Mouse (Mus musculus): ENCODE measurements around the gene Acvr1. TPM values are rescaled to one million over a fixed set of nuclear protein-coding genes. Genes with fewer than 3 reads are reported as not detected.

Acvr1 gene
- polyA plus RNA-seq, 1 experiment from 2014 or later, result 4.6 TPM

DNA sequence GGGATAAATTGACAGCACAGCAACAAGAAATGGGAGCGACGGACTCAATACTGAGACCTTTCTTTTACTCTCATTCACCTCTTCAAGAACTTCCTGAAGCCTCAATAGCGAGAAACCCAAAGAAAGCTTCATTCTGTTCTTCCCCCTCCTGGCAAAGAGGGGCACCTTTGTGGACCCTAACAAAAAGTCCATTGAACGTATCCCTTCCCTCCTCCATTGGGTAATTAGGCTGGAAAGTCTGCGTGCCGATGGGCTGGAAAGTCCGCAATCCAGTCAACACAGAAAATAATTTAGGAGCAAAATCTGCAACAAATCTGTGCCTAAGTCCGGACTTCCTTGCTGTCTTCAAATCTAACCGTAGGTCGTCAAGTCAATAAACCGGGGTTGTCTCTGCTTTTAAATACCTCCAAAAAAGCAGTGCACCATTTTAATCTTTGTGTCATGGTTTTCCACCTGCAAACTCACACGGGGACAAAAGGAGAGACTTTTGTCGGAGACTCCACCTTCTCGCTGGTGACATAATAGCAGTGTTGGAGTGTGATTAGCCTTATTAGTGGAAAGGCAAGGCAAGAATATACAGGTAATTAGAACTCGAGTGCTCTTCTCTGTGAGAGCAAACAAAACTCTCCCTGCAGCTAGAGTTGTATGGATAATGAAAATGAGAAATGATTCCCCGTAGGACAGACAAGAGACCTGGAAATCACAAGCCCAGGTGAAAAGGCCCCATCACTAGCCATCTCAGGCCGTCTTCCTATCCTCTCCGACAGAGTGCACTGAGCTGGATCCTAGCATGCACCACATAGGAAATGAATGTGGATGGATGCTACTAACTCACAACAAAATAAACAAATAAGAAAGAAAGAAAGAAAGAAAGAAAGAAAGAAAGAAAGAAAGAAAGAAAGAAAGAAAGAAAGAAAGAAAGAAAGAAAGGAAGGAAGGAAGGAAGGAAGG is 73.0 kb downstream of the Acvr1 start:
- Histone ChIP-seq H3K4me2 (ENCODE audit: low read depth, low read length) (no peak overlapping the region), H3K4me1 (ENCODE audit: control insufficient read depth, insufficient read depth, low read length) (peaks cover 4% of the 10 kb centered on the region; the same call in 1 of the 2 replicates), H3K36me3 (ENCODE audit: control insufficient read depth, insufficient read depth, low read length) (no peaks in the 10 kb centered on the region), H3K27ac (ENCODE audit: low read length) (no peak overlapping the region), H3K27me3 (replicated peaks; ENCODE audit: control insufficient read depth, insufficient read depth, low read length) (no peaks in the 10 kb centered on the region), H3K9ac (ENCODE audit: low read depth, low read length) (no peak overlapping the region), H3K4me3 (ENCODE audit: low read length) (no peak overlapping the region), H3K9me3 (ENCODE audit: control insufficient read depth, low read length) (no peaks in the 10 kb centered on the region)
- 83% methylated on average over 18 of the region's 18 CpGs for WGBS
- ATAC-seq, result no peak

DNA sequence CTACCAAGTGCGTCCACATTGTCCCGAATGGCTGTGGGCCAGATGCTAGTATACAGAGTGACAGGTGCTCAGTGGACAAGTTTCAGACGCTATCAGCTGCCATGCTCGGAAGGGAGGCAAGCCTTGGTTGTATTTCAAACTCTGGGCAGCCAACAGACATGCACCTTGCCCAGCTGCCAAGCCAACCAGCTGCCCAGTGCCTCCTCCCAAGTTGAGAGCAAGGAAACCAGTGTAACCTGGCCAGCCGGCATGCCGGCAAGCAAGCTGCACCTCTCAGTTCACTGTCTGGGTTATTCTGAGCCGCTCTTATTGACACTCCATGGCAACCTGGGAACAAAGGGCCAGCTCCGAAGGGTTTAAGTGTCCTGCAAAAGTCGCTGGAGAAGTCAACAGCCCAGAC is 77.7 kb downstream of the Acvr1 start:
- Histone ChIP-seq H3K36me3 (ENCODE audit: control insufficient read depth, insufficient read depth, low read length) (no peaks in the 10 kb centered on the region), H3K4me3 (ENCODE audit: low read length) (no peak overlapping the region), H3K9ac (ENCODE audit: low read depth, low read length) (no peak overlapping the region), H3K4me1 (ENCODE audit: control insufficient read depth, insufficient read depth, low read length) (peaks cover 24% of the 10 kb centered on the region), H3K27ac (ENCODE audit: low read length) (no peak overlapping the region), H3K4me2 (ENCODE audit: low read depth, low read length) (no peak overlapping the region), H3K9me3 (ENCODE audit: control insufficient read depth, low read length) (no peaks in the 10 kb centered on the region), H3K27me3 (replicated peaks; ENCODE audit: control insufficient read depth, insufficient read depth, low read length) (no peaks in the 10 kb centered on the region)
- 83% methylated on average over 9 of the region's 9 CpGs for WGBS
- ATAC-seq, result no peak

DNA sequence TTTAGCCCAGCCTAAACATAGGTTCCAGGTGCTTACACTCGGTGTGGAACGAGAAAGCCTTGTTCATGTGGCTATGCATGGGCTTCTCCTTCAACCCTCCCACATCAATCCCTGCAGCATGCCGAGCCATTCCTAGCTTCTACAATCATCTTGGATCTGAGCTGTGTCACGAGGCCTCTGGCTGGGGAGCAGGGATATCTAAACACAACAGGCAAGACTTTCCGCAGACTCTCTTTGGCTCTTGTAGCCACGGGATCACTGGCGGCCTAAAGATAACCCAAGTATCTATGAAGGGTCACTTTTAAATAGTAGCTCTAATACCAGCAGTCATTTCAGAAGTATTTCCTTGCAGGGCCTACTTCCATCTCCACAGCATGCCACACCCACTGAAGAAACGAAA is 78.6 kb downstream of the Acvr1 start:
- no peaks in the 10 kb centered on the region for H3K36me3 ChIP-seq (ENCODE audit: control insufficient read depth, insufficient read depth, low read length)
- H3K4me1 ChIP-seq (ENCODE audit: control insufficient read depth, insufficient read depth, low read length), result peaks cover 28% of the 10 kb centered on the region
- no peak overlapping the region for H3K27ac ChIP-seq (ENCODE audit: low read length)
- H3K4me2 ChIP-seq (ENCODE audit: low read depth, low read length), result no peak overlapping the region
- no peak overlapping the region for H3K9ac ChIP-seq (ENCODE audit: low read depth, low read length)
- H3K27me3 ChIP-seq (replicated peaks; ENCODE audit: control insufficient read depth, insufficient read depth, low read length), result no peaks in the 10 kb centered on the region
- WGBS, result 78% methylated on average over 8 of the region's 8 CpGs
- H3K4me3 ChIP-seq (ENCODE audit: low read length), result no peak overlapping the region
- no peak for ATAC-seq
- no peaks in the 10 kb centered on the region for H3K9me3 ChIP-seq (ENCODE audit: control insufficient read depth, low read length)

DNA sequence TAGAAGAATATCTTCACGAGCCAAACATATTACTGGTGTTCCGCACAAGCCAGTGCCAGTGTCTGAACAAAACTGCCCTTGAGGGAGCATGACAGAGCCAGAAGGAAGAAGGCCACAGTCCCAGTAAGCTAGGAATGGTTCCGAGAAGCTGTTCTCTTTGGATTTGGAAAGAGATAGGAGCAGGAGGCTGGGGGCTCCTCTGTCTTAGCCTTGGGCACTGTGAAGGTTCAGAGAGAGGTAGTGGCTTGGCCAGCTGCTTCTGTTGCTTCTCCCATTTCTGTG is 79.7 kb downstream of the Acvr1 start:
- no peak for ATAC-seq
- peaks cover 28% of the 10 kb centered on the region for H3K4me1 ChIP-seq (ENCODE audit: control insufficient read depth, insufficient read depth, low read length)
- H3K36me3 ChIP-seq (ENCODE audit: control insufficient read depth, insufficient read depth, low read length), result no peaks in the 10 kb centered on the region
- no peak overlapping the region for H3K9ac ChIP-seq (ENCODE audit: low read depth, low read length)
- 72% methylated on average over 3 of the region's 3 CpGs for WGBS
- H3K27me3 ChIP-seq (replicated peaks; ENCODE audit: control insufficient read depth, insufficient read depth, low read length), result no peaks in the 10 kb centered on the region
- H3K4me3 ChIP-seq (ENCODE audit: low read length), result no peak overlapping the region
- no peak overlapping the region for H3K27ac ChIP-seq (ENCODE audit: low read length)
- no peaks in the 10 kb centered on the region for H3K9me3 ChIP-seq (ENCODE audit: control insufficient read depth, low read length)
- H3K4me2 ChIP-seq (ENCODE audit: low read depth, low read length), result no peak overlapping the region

DNA sequence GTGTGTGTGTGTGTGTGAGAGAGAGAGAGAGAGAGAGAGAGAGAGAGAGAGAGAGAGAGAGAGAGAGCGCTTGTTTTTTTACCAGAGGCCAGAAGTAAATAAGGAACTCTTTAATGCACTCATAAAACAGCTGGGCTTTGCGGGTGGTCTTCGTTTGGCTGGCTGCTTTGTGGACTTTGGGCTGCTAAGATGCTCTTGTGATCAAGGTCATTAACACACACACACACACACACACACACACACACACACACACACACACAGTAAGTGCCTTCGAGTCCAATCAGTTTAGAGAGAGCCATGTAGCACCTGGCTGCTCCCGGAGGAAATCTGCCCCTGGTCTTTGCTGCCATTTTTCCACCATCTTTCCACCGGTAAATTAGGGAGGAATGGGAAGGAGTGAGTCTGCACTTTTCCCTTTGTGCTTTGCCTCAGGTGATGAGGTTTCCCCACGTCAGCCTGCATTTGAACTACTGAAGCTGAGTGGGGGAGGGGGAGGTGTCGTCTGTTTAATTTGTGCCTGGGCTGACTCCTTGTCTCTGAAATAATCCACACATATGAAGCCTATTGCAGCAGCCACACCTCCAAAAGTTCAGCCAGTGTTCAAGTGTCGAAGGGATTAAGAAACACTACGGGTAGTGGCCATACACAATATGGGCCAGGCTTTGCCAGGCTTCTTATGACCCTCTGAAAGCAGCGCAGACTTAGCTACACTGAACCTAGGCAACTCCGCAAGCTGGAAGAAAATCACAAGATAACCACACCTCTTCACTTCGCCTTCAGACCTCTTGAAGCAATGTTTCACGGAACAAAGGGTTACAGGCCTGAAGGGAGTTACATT is 80.3 kb downstream of the Acvr1 start:
- no peak for ATAC-seq
- 61% methylated on average over 14 of the region's 14 CpGs for WGBS
- Histone ChIP-seq H3K9me3 (ENCODE audit: control insufficient read depth, low read length) (no peaks in the 10 kb centered on the region), H3K4me3 (ENCODE audit: low read length) (no peak overlapping the region), H3K27ac (ENCODE audit: low read length) (no peak overlapping the region), H3K4me1 (ENCODE audit: control insufficient read depth, insufficient read depth, low read length) (peaks cover 28% of the 10 kb centered on the region), H3K27me3 (replicated peaks; ENCODE audit: control insufficient read depth, insufficient read depth, low read length) (no peaks in the 10 kb centered on the region), H3K36me3 (ENCODE audit: control insufficient read depth, insufficient read depth, low read length) (no peaks in the 10 kb centered on the region), H3K4me2 (ENCODE audit: low read depth, low read length) (no peak overlapping the region), H3K9ac (ENCODE audit: low read depth, low read length) (no peak overlapping the region)

DNA sequence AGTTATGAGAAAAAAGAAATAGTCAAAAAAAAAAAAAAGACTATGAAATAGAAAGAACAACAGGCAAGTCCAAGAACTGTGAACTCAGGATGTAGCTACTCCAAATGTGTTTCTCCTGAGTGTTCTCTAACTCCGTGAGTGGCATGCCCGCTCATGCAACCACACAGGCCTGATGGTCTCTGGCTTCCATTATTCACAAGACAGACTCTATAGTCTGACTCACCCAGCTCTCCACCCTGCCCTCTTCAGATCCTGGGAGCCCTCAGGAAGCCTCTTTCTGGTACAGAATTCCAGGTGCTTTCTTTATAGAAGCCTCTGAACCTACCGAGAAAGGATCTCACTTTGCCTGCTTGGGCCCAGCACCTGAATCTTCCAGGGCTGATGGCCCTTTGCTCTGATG is 81.3 kb downstream of the Acvr1 start:
- H3K27me3 ChIP-seq (replicated peaks; ENCODE audit: control insufficient read depth, insufficient read depth, low read length), result no peaks in the 10 kb centered on the region
- 75% methylated on average over 3 of the region's 3 CpGs for WGBS
- H3K9ac ChIP-seq (ENCODE audit: low read depth, low read length), result no peak overlapping the region
- H3K4me2 ChIP-seq (ENCODE audit: low read depth, low read length), result no peak overlapping the region
- no peak overlapping the region for H3K27ac ChIP-seq (ENCODE audit: low read length)
- peaks cover 28% of the 10 kb centered on the region for H3K4me1 ChIP-seq (ENCODE audit: control insufficient read depth, insufficient read depth, low read length)
- no peaks in the 10 kb centered on the region for H3K9me3 ChIP-seq (ENCODE audit: control insufficient read depth, low read length)
- H3K4me3 ChIP-seq (ENCODE audit: low read length), result no peak overlapping the region
- no peaks in the 10 kb centered on the region for H3K36me3 ChIP-seq (ENCODE audit: control insufficient read depth, insufficient read depth, low read length)
- ATAC-seq, result no peak

DNA sequence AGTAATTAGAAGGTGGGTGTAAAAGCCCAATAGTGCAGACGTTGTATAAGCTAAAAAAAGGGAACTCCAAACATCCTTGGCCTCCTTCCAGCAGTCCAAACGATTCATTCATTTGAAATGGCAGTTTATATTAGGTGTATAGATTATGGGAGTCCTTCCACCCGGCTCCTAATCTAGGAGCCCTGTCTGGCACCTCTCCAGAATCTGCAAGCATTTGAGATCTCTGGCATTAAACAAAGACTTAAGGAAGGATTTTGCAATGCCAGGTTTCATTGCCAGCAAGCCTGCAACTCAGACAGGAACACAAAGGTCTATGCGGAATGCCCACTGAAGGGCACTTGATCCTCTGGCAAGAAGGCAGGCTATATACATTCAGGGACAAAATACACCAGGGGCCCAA is 81.8 kb downstream of the Acvr1 start:
- no peak overlapping the region for H3K4me2 ChIP-seq (ENCODE audit: low read depth, low read length)
- no peak overlapping the region for H3K4me3 ChIP-seq (ENCODE audit: low read length)
- H3K36me3 ChIP-seq (ENCODE audit: control insufficient read depth, insufficient read depth, low read length), result no peaks in the 10 kb centered on the region
- no peak for ATAC-seq
- H3K27me3 ChIP-seq (replicated peaks; ENCODE audit: control insufficient read depth, insufficient read depth, low read length), result no peaks in the 10 kb centered on the region
- WGBS, result 27% methylated on average over 4 of the region's 4 CpGs
- H3K27ac ChIP-seq (ENCODE audit: low read length), result no peak overlapping the region
- H3K9ac ChIP-seq (ENCODE audit: low read depth, low read length), result no peak overlapping the region
- no peaks in the 10 kb centered on the region for H3K9me3 ChIP-seq (ENCODE audit: control insufficient read depth, low read length)
- H3K4me1 ChIP-seq (ENCODE audit: control insufficient read depth, insufficient read depth, low read length), result peaks cover 28% of the 10 kb centered on the region

DNA sequence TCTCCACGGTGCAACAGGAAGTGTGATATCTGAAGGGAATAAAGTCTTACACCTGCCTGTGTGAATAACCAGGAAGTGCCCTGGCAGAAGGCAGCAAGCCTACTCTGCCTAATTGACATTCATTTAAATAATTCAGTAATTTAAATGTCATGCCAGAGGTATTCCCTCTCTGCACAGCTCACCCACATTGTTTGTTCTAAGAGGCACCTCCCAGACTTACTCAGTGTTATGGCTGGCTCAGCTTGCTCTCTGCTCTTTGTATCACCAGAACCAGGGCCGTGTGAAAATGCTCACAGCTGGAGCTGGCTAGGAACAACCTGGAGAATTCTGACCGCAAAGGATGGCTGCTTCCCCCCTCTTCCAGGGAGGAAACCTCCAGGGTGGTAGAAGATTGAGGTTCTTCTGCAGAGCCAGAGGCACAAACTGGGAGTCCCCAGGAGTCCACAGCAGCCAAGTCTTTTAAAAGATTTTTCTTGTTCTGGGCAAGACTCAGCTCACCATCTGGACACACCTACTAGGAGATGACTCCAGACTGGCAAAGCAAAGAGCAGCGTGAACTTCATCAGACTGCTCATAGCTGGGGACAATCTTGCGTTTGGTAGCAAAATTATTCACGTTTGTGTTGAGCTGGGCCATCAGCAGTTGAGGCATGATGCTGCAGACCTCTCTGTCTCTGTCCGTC is 82.5 kb downstream of the Acvr1 start:
- Histone ChIP-seq H3K36me3 (ENCODE audit: control insufficient read depth, insufficient read depth, low read length) (peaks cover 2% of the 10 kb centered on the region; the same call in 1 of the 2 replicates), H3K9ac (ENCODE audit: low read depth, low read length) (no peak overlapping the region), H3K4me3 (ENCODE audit: low read length) (no peak overlapping the region), H3K4me1 (ENCODE audit: control insufficient read depth, insufficient read depth, low read length) (peaks cover 28% of the 10 kb centered on the region), H3K9me3 (ENCODE audit: control insufficient read depth, low read length) (no peaks in the 10 kb centered on the region), H3K27me3 (replicated peaks; ENCODE audit: control insufficient read depth, insufficient read depth, low read length) (no peaks in the 10 kb centered on the region), H3K4me2 (ENCODE audit: low read depth, low read length) (0 out of 2 replicates have a peak overlapping the region, but pooled peaks have one; percentile 4), H3K27ac (ENCODE audit: low read length) (peak overlapping the region; percentile 75)
- WGBS, result 41% methylated on average over 7 of the region's 7 CpGs
- peak; percentile 76 for ATAC-seq

DNA sequence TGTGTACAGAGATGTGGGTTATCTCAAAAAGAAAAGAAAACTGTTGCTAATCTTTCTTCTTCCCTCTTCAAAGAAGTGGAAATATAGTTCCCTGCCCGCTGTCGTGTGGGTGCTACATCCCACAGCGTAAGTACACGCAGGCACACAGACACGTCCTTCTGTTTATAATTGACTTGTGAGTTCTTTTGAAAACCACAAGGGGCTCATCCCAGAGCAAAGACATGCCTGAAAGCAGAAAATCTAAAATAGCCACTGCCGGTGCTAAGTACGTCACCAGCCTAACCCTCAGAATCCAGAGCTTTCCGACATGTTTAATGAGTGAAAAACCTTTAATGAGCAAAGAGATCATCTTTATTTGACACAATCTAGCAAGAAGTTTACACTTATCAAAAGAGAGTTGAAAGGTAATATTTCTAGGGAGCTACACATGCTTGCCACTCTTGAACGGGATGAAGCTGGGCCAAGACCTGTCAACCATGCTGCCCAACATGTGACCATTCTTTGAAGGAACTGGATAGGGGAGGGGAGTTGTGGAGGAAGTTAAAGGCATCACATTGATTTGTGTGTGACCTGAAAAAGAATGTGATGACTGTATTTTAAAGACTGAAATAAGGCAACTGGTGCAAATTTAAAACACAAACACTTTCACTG is 85.4 kb downstream of the Acvr1 start:
- Histone ChIP-seq H3K4me3 (ENCODE audit: low read length) (no peak overlapping the region), H3K9ac (ENCODE audit: low read depth, low read length) (no peak overlapping the region), H3K36me3 (ENCODE audit: control insufficient read depth, insufficient read depth, low read length) (peaks cover 4% of the 10 kb centered on the region; the same call in 1 of the 2 replicates), H3K27ac (ENCODE audit: low read length) (no peak overlapping the region), H3K9me3 (ENCODE audit: control insufficient read depth, low read length) (no peaks in the 10 kb centered on the region), H3K4me2 (ENCODE audit: low read depth, low read length) (no peak overlapping the region), H3K27me3 (replicated peaks; ENCODE audit: control insufficient read depth, insufficient read depth, low read length) (no peaks in the 10 kb centered on the region), H3K4me1 (ENCODE audit: control insufficient read depth, insufficient read depth, low read length) (peaks cover 21% of the 10 kb centered on the region)
- 67% methylated on average over 9 of the region's 9 CpGs for WGBS
- no peak for ATAC-seq

All from intestine, embryonic 16.5 days (tissue).